In genomic region chr5:112573916-112574315, GRCm38 (mm10) we compare ENCODE assay signal across 9 mouse cellular contexts. TPM values are rescaled to one million over a fixed set of nuclear protein-coding genes. Genes with fewer than 3 reads are reported as not detected.
DNase-seq lines count a peak whose midpoint lies in the region; ATAC-seq lines count a peak whose summit lies in the region.
"Had no signal": no experiment of that assay in that cellular context is flagged by ENCODE, and none has a peak within 500 bp of the region (broad histone marks: within the 10 kb centered on the region; RNA-seq: fewer than 3 reads in every experiment).

No protein-coding gene starts in this region.

- H3K27ac ChIP-seq in midbrain, embryonic 13.5 days: peak overlapping the region; percentile 20; the same call in 1 of the 2 replicates

- 5% methylated on average over 8 of the region's 8 CpGs for WGBS in midbrain, embryonic 13.5 days

- peak; percentile 19 to 60 for DNase-seq in adrenal gland, adult (ENCODE audit: inconsistent age in 2 of 2, low spot score in 1 of 2)
- DNase-seq in adrenal gland, postnatal 4 days (ENCODE audit: low spot score in 2 of 2): no peak
- DNase-seq in urinary bladder, postnatal 25 days (ENCODE audit: low spot score): peak; percentile 33
- no peak for DNase-seq in urinary bladder, postnatal 10 days (ENCODE audit: low spot score)
- peak; percentile 67 to 82 for DNase-seq in frontal cortex, postnatal 10 days (ENCODE audit: low spot score in 2 of 2)
- peak; percentile 79 to 90 for DNase-seq in layer of hippocampus, postnatal 14 days (ENCODE audit: low spot score in 2 of 2)
- DNase-seq in thymus, postnatal 14 days: peak; percentile 11

- H3K9me3 ChIP-seq in midbrain, embryonic 13.5 days: no peaks in the 10 kb centered on the region

- peak overlapping the region; percentile 69 for H3K4me3 ChIP-seq in midbrain, embryonic 13.5 days (replicated peaks)
- H3K4me3 ChIP-seq: megakaryocyte, embryonic 14.5 days had no signal

- peak; percentile 40; the same call in 1 of the 2 replicates for ATAC-seq in midbrain, embryonic 13.5 days

- H3K4me1 ChIP-seq in midbrain, embryonic 13.5 days (replicated peaks): peaks cover 60% of the 10 kb centered on the region
- H3K4me1 ChIP-seq: megakaryocyte, embryonic 14.5 days had no signal

- peaks cover 34% of the 10 kb centered on the region for H3K27me3 ChIP-seq in midbrain, embryonic 13.5 days

- 0 out of 2 replicates have a peak, but pooled peaks cover 2% of the 10 kb centered on the region for H3K36me3 ChIP-seq in midbrain, embryonic 13.5 days

- H3K4me2 ChIP-seq in midbrain, embryonic 13.5 days (replicated peaks): peak overlapping the region; percentile 73

- H3K9ac ChIP-seq in midbrain, embryonic 13.5 days (replicated peaks): no peak overlapping the region; the same call in 1 of the 2 replicates

RNA-seq across cellular contexts. Expression of gene Sez6l, which starts 3.1 kb away (rescaled TPM):
- total RNA-seq in adrenal gland, postnatal 4 days (2021): 1 to 10 TPM; 7.6 to 8.7 TPM
- 100 to 1,000 TPM; 202 to 218 TPM for total RNA-seq in layer of hippocampus, postnatal 14 days (2021)
- polyA plus RNA-seq in midbrain, embryonic 13.5 days (2015; fragmentation: Nextera tagmentation; extraction: Ambion mirVana): 41.6 and 42.0 TPM in 2 replicates

Comparison
In these comparisons a context has a peak if more than half of its experiments do, and no peak if none do; other contexts are left out.
1. DNase-seq: peak in adrenal gland, adult (2 of 2), urinary bladder, postnatal 25 days (single experiment), frontal cortex, postnatal 10 days (2 of 2), layer of hippocampus, postnatal 14 days (2 of 2) and thymus, postnatal 14 days (single experiment); none in adrenal gland, postnatal 4 days (0 of 2) and urinary bladder, postnatal 10 days (single experiment).
2. RNA of gene Sez6l, which starts 3.1 kb away (total RNA-seq): 202 to 218 TPM in layer of hippocampus, postnatal 14 days; 7.6 to 8.7 TPM in adrenal gland, postnatal 4 days; every median in the first group is over 10 times any median in the second.